Mouse (Mus musculus) monocyte, adult 2 months (primary cell): Measurements from ENCODE around the gene Sorl1.

Experiments
- DNase-seq, 2 experiments: peaks; one replicate each; pipeline ENCODE4 v3.0.0; 2022; ENCODE audit warnings: low spot score in 2 of 2, low read depth in 1 of 2

Gene Sorl1

DNA sequence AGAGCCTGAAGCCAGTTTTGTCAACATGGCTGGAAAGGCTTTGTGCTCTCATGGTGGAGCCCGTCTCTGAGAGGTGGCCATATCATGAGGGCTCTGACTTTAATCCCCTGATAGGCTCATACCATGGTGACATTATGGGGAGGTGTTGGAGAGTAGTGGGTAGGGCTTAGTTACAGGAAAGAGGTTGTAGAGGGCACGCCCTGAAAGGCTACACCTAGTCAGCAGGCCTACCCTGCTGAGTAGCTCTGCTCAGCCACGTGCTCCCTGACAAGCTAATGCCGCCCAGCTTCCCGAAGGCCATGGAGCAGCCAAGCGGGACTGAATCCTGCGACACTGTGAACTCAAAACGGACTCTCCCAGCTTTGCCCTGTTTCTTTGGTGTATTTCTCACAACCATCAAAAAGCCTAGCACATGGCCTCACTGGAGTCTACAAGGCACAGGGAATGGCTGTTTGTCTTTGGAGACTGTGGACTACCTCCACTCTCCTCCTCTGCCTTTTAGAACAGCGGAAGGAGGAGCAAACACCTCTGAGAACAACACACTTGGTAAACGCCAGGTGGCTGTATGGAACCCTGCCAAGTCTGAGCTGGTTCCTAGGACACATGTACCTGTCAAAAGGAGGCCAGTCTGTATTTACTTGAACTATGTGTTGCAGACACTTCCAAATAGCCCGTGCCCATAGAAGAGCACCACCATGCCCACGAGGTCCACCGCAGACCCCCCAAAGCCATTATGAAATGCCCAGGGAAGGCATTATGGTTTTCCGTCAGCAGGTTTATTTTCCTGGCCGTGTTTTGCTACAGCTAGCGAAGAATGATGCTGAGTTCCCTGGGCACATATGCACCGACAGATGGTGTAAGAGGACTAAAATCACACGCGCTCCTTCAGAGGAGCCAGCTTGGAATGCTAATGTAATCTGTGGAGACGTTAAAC, 69.5 kb downstream of the Sorl1 start:
- DNase-seq = no peak

DNA sequence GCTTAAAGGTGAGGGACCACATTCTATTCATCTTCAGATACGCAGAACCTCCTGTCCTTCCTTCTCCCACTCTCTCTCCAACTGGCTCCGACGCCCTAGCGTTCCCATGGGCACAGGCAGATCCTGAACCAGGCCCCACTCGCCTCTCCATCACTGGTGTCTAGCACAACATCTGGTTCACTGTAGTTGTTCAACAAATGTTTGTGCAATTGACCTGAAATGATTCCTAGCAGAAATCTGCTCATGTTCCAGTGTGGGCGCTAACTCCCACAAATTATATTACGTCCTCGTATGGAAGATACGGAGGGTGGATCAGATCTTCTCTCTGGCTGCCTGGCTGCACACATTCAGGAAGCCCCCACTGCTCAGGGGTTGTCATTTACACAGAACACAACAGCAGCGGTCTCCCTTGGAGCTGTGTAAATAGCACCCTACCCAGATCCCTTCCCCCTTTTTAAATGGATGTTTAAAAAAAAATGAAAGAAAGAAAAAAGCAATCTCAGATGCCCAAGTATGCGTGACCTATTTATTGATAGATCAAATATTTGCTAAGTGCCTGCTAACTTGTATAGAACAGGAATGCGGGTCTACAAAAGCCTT, 70.4 kb downstream of the Sorl1 start:
- DNase-seq = no peak

- no peak for DNase-seq
Measured at GRCm38 (mm10) chr9:42052713-42053356, 71.3 kb downstream of the Sorl1 start.

DNA sequence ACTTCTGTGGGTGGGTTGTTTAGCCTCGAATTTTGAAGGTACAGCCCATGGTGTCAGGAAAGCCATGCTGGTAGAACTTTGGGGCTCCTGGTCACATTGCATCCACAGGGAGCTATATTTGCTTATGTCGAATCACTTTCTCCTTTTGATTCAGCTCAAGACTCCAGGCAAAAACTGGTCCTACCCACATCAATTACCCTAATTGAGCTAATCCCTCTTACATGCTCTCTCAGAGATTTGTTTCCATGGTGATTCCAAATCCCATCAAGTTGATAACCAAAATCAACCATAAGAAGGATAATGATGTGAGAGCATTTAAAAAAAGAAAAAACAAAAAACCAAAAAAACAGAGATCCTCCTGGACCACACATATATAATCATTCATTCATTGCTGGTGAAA, 75.6 kb downstream of the Sorl1 start:
- DNase-seq = no peak

GRCm38 (mm10) chr9:42047786-42048185, 76.3 kb downstream of the Sorl1 start:
- DNase-seq = no peak

- no peak for DNase-seq
Measured at GRCm38 (mm10) chr9:42046248-42046647, 77.8 kb downstream of the Sorl1 start.

DNA sequence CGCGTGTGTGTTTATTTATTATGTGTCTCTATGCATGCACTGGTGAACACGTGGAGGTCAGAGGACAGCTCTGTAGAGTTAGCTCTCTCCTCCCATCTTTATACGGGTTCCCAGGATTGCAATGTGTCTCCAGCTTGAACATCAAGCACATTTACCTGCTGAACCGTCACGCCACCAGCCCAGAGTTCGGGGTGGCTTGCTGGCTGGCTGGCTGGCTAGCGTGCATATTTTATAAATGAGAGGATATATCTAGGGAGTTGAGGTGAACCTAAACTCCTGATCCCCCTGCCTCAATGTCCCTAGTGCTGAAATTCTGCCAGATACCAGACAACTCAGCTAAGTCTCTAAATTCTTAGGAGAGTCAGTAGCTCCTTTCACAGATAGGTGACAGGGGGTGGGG, 79.4 kb downstream of the Sorl1 start:
- no peak for DNase-seq

DNA sequence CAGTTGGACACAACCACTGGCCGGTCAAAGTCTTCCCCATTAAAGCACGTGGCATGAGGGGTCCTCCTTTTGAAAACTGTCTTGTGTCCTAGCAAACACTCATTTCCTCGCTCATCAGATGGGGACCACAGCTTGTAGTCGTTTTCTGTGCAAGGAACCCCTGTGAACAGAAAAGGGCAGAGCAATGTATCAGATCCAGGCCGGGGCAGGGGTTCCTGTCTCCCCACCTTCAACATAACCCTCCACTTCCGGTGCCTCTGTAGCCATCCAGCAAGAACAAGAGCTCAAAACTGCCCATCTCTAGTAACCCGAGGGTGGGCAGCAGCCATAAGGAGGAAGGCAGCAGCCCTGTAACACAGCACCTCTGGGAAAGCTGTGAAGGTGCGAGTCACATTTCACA, 80.2 kb downstream of the Sorl1 start:
- no peak for DNase-seq

- no peak for DNase-seq
Measured at GRCm38 (mm10) chr9:42039000-42039992, 84.8 kb downstream of the Sorl1 start.

GRCm38 (mm10) chr9:42036885-42037284, 87.2 kb downstream of the Sorl1 start:
- DNase-seq = no peak

DNA sequence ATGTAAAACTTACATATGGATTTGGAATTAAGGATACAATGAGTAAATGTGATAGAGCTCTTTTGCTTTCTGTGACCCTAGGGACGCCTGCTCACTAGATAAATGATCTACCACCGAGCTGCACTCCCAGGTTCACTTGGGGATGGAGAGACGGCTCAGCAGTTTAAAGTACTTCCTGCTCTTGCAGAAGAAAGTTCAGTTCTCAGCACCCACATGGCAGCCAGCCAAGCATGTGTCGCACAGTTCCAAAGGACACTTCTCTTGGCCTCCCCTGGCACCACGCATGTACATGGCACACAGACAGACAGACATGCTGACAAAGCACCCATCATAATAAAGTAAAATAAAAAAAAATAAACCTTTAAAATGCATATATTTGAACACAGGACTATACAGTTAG, 88.1 kb downstream of the Sorl1 start:
- DNase-seq = no peak

DNA sequence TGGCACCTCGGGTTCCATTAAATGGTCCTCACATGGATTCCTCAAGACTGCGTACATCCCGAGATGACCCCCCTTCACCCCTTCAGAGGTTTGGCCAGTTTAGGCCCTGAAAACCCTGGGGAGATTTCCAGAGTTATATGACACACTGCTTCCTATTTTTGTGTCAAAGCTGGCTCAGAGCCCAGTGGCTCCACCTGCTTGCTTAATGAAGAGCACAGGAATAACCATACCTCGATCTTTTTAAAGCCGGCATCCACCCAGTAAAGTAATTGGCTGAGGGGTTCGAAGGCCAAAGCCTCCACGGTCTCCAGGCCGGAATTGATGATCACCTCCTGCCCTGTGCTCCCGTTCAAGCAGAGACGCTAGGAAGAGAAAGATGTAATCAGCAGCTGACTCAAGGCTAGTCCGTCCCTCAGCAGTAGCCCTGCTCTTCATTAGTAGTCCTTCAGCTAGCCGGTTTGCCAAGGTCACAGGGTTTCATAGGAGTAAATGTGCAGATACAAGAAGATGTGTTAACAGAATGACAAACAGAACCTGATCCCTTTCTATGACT, 88.8 kb downstream of the Sorl1 start:
- no peak for DNase-seq

DNA sequence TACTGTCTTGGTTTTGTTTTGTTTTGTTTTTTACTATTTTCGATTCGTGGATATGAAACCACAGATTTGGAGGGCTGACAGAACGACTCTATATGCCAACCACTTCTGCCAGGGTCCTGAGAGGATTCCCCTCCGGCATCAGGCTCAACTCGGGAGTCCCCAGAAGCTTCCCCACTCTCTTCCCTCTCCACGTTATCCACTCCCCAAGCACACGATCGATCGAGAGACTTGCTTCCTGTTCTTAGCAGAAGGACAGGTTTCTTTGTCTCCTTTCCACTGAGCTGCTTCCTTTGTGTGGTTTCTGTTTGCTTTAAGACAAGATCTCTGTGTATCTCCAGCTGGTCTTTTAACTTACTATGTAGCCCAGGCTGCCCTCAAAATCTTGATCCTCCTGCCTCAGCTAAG, 90.0 kb downstream of the Sorl1 start:
- no peak for DNase-seq

- DNase-seq = no peak
Measured at GRCm38 (mm10) chr9:42033291-42034115, 90.6 kb downstream of the Sorl1 start.

GRCm38 (mm10) chr9:42032419-42032818, 91.7 kb downstream of the Sorl1 start:
- no peak for DNase-seq

DNA sequence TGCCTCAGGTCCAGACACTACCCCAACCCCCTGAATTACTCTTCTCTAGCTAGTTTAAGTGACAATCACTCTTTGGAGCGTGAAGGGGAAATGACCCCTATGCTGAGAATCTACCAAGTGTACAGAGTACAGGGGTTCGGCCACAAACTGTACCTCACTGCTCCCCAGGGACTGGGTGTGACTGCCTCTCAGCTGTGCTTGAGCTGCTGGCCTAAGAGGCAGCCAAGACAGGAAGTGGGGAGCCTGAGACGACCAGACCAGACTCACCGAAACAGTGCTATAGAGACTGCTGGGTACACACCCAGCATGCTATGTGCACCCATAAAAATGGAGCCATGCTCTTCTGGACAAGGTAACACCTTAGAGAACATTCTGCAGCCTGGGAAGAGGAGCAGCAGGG, 95.3 kb downstream of the Sorl1 start:
- peak; percentile 5 to 19 for DNase-seq

DNA sequence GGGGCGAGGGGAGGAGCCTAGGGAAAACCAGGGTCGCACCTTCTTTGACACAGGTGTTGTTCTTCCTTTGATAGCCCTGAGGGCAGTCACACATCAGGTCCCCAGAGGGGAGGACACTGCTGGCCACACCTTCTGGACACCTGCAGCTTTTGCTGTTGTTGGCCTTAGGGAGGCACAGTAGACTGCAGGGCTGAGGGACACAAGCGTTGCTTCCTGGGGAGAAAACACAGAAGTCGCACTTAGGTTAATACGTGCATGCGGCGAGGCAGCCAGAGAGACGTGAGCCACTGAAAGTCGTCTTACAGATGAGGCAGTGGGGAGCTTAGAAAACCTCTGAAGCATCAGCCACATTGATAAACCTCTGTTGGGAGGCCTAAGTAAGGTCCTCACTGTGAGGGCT, 99.8 kb downstream of the Sorl1 start:
- no peak for DNase-seq

DNA sequence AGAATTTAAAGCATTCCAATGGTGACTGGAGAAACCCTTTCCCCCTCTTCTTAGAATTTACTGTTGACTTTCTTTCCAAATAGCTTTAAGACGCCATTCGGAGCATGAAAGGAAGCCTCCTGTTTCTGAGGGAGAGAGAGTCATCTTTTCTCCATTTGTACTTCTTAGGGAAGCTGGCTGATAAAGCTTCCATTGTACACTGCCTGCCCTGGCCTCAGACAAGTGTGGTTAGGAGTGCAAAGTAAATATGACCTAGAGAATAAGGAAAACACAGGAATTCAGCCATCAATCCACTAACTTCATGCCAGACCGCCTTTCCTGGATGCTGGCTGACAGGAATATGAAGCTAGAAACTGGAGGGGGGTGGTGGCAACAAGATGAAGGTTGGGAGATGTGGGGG, 100.7 kb downstream of the Sorl1 start:
- DNase-seq = no peak

DNA sequence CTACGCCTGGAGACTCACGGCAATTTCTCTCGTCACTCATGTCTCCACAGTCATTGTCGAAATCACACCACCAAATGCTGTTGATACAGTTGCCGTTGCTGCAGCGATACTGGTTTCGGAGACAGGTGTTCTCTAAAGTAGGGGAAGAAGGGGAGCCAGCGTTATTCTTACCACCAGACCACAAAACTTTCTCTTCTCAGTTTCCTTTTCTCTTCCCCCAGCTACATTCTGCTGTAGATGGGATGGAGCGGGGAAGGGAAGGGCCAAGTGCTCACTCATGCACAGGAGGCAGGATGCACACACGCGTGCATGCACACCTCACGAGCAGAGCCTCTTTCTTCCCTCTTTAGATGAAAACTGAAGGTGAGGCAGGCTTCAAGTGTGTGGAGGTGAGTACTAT, 101.8 kb downstream of the Sorl1 start:
- no peak for DNase-seq
